Mouse (Mus musculus) urinary bladder, adult 18-20 months (tissue): ENCODE measurements around the gene Babam2.
A peak's percentile ranks its signal among the peaks of the same experiment; 100 is the strongest.
"Not testable (repeated sequence)": the region's sequence is repeated elsewhere in the genome, so short reads cannot be mapped to it uniquely, and the experiment has no call there.

Source experiments
- DNase-seq, 2 experiments: peaks; one replicate each; pipeline ENCODE4 v3.0.0; 2022; ENCODE audit warnings: low spot score in 2 of 2, mixed read lengths in 2 of 2

Gene Babam2

DNA sequence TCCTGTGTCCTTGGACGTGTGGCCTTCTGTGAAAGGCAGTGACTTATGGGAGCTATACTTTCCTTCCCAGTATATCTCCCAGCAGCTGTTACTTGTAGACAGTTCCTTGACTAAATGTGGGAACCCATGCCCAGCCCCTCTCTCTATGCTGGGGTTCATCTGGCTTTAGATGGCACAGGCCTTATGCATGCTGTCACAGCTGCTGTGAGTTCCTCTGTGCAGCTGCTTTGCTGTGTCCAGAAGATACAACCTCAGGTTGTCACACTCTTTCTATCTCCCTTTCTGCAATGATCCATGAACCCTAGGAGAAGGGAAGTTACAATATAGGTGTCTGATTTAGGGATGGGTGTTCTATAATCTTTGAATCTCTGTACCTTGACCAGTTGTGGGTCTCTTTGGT lies 132.1 kb downstream of the Babam2 start:
- no peak for DNase-seq

DNA sequence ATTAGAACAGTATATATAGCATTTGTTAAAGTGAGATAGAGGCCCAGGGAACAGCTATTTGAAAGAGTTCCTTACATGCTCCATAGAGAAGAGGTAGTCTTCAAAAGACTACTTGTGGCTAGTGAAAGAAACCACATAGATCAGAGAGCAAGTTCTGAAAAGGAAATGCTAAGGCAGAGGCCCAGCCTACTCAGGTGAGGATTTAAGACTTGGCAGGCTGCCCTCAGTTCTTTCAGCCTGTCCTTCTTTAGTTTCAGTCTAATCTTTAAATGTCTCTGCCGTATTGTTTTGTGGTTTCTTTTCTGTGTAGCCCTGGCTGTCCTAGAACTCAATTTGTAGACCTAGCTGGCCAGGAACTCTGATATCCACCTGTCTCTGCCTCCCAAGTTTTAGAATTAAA lies 134.1 kb downstream of the Babam2 start:
- no peak for DNase-seq

DNA sequence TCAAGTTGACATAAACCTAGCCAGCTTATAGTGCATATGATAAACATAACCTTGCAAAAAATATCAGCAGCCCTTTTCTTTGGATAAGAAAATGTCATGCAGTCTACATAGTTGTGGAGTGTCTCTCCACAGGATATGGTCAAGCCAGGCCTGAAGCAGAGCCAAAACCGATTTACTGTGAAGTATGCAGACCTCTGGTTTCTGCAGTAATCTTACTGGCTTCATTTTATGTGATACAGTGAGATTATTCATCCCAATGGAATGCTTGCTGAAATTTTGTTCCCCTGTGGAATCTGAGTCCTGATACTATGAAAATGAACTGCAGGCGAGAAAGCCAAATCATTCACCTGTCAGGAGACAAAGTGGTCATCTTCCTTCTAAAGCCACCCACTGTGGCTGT lies 138.2 kb downstream of the Babam2 start:
- DNase-seq: no peak

DNA sequence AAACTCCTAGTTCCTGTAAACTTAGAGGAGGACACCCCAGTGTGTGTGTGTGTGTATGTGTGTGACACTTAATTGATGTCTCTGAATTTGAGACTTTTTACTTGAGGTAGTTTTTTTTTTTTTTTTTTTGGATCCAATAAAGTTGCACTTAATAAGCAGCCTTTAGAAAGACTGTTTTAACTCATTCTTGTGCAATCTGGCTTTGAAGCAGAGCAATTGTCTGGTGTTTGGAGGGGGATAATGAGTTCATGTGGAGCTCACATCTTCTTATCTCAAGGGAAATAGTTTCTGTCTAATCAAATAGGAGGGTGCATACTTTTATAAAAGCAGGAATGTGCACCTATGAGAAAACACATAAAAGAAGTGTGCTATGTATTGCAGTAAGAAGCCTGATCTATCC lies 142.5 kb downstream of the Babam2 start:
- DNase-seq: no peak

DNA sequence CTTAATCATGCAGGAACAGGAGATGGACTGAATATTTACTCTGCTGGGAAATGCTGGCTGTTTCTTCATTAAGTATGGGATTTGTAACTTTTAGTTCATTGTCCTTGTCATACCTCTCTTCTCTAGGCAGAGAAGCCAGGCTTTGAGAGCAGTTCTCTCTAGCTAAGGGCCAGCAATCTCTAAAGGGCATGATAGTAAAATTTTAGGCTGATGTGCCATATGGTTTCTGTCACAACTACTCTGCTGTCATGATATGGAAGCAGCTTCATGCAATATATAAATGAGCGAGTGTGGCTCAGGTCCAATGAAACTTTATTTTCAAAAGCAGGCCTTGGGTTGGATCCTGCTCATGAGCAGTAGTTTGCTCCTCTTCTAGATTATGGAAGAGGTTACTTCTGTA lies 142.9 kb downstream of the Babam2 start:
- DNase-seq: no peak

DNA sequence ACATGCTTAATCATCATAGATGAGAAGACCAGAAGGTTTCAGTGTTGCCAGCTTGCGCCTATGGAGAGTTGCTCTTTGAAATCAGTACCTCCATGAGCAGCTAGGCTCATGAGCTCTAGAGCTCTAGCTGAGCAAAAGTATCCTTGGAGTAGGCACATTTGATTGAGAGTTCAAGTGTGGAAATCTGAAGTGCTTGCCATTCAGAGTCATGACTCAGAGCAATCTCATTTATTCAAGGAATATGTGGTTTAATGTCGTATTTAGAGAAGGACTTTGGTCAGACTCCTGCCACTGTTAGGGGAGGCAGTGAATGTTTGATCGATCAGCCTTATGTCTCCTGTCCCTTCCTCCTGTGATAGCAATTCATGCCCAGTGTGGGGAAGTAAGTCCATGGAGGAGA lies 147.4 kb downstream of the Babam2 start:
- no peak for DNase-seq

DNA sequence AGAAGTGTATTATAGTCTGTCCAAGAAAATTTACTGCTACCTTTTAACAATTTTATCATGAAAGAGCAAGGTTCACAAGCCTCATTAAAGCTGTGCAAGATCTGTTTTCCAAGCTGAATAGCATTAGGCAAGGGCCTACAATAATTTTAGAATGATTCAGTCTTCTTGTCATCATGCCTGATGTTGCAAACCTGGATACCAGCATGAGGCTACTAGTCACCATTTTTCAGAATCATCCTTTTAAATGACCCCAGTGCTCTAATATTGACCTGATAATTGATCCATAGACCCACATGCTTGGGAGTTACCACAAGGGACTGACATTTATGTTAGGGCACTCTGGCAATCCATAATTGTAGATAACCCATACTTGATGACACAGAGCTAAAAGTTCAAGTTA lies 149.5 kb downstream of the Babam2 start:
- DNase-seq: no peak

DNA sequence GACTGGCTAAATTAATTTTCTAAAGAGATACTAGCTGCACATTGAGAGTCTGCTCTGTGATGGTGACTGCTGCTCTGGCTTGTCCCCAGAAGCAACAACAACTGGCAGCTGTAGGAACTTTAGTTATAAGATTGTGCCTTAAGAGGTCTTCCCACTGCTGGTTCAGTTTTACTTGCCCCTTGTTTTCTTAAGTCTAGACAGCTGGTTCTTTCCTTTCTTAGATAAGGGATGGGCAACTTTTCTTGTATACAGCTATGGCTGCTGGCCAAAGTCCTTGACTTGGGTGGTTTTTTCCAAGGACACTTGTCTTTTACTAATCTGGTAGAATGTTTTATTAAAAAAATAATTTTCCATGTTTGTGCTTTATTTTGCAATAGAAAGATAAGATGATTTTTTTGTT lies 151.5 kb downstream of the Babam2 start:
- DNase-seq: no peak

DNA sequence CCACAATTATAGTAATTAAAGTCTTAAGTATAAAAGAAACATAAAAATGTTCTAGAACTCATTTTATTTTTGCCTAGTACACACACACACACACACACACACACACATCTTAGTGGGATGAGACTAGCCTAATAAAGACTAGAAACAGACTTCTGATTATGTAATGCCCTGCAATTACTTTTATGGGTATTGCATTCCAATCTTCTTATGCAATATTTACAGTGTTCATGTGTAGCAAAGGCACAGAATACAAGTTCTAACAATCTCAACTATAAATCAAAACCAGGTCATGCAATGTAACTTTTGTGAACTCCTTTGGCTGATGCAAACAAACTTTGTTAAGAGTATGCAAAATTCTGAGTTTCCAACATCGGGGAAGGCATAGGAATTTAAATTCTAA lies 155.3 kb downstream of the Babam2 start:
- DNase-seq: no peak

DNA sequence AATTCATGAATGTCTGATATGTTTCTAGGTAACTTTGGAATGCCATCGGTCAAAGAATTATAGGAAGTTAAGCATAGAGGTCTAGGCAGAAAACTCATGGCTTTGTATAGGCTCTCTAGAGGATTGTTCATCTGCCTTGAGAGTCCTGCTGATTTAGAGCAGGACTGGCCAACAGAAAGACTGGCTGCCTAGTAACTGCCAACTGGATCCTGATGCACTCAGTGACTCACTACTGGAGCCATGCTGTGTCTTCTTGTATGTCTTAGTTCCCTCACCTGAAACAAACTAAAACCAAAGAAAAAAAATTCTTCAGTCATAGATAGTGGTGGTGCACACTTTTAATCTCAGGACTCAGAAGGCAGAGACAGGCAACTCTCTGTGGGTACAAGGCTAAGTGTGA lies 156.3 kb downstream of the Babam2 start:
- no peak for DNase-seq

DNA sequence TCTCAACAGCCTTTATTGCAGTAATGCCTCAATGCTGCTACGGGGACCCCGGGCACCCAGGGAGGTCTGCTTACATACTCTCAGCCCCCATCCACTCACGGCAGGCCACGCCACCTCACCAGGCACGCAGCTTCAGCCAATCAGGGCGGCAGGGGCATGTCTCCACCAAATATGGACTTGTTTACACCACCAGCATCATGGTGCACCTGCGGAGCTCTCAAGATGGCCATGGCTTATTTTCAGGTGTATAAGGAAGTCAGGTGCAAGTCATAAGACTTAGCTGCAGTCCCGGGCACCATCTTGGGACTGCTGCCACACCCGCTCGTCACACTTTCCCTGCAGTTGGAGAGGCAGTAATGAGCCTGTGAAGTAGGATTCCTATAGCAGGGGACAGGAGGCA lies 161.4 kb downstream of the Babam2 start:
- not testable (repeated sequence) for DNase-seq

DNA sequence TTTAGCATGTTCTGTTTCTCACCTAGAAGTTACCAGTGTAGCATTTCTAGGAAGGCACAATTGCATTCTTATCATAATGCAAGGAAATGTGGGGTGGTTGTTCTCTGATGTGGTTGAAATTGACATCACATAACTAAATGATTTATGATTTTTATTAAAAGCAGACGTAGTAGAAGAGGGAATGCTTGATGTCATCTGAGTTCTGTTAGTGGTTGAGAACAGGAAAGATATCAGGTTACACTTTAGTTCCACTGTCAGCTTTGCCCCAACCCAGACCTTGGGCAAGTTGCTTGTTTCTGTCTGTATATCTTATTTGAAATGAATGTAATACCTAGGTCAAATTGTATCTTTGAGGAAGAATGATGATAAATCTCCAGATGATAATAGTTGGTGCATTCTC lies 162.9 kb downstream of the Babam2 start:
- no peak for DNase-seq

DNA sequence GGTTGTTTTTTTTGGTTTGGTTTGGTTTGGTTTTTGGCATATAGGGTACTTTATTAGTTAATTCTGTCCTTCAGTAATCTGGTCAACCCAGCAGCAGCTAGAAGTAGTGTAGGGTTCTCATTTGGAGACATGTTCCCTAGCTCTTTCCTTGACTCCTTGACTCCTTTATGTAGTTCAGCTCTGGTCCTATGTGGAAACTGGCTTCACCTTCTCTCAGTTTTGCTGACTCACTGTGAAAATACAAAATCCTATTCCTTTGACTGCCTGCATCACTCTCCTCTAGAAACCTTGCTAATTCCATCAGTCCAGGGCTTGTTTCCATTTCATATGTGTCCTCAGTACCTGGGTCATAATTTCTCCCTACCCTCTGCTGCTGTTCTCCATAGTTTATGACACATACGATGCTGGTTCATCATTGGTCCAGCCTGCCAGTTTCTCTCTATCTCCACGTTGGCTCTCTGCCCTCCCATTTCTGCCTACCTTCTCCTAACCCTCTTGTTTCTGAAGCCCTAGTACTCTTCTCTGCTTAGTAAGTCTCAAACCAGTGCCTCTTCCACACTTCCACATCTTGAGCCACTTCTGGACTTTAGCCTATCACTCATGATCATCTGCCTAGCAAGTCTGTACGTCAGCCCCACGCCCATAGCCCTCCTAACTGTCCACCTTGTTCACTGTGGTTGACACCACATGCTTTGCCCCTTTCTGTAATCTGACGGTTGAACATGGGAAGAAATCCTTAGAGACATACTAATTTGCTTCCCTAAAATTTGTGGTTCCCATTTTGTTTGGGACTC lies 163.5 kb downstream of the Babam2 start:
- no peak for DNase-seq

DNA sequence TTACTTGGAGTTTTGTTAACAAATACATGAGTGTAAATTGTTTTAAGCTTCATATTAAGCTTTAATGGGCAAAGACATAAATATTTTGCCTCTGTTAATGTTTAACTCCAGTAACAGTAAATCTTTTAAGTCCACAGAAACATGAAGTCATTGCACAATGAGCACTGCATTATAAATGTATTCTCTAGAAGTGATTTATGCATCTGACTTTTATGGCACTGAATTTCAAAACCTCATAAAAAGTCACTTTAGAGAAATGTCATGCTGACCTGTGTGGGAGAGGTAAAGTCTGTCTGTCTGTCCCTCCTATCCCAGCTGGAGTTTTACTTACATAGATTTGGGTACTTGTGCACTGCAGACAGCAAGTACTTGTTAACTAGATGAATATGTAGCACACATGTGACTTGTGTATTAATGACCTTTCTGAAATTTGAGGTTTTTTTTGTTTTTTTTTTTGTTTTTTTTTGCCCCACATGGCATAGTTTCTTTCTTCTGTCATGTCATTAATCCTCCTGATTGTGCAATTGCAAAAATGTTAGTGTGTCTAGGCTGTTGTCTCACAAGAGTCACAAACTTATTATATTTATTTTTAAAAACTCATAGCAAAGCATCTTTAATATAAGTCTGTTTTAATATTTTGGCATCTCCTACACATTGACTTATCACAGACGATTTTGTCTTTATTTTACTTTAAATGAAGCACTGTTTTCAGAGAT lies 165.4 kb downstream of the Babam2 start:
- DNase-seq: no peak

DNA sequence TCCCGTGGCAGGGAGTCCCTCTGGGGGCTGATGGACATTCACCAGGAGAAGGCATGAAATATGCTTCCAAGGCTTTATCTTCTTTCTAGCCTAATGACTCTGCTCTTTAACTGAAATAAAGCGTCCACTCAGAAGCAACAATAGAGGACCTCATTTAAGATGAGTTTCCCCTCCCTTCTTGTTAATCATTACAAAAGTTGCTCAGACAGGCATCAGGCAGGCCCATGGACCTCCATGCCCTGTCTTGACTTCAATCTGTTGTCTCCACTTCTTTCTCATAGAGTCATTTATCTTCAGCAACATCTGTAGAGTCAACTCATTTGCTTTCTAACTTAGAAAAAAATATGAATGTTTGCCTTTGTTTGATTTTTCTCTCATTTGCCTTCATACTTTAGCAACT lies 166.6 kb downstream of the Babam2 start:
- no peak for DNase-seq

DNA sequence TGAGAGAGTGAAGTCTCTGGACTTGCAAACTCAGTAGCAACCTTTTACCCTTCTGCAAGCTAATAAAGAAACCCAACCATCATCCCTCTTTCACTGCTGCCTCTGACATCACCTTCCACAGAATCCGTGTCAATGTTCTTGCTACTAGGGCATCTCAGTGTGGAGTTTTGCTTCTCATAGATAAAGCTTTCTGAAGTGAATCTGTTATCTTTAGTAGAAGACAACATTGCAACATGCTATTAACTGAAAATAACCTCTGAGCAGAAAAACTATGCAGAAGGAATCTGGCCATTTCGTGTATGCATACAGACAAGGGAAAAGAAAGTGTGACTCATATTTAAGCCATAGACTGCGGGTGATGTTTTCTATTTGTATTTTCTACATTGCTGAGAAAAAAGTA lies 168.6 kb downstream of the Babam2 start:
- no peak for DNase-seq

DNA sequence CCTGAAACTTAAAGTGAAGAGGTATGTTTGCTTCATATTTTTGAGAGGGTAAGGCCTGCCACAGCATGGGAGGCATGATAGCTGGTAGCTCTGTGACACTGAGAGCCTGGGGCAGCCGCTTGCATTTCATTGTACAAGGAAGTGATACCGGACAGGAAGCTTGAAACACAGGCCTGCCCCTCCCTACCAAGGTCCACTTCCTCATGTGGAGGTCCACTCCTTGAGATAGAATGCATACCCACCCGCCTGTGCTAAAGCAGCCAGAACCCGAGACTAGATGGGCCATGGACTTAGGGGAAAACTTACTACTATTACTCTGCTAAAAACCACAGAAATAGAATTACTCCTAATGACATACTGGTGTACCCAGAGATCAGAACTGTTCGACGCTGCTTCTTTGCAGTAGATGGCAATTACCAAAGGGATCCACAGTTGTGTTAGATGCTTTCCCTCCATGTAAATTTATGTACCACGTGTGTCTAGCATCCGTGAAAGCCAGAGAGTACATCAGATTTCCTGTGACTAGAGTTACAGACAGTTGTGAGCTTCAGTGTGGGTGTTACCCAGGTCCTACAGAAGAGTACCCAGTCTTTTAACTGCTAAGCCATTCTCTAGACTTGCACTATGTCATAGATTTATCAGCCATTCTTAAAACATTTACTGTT lies 173.5 kb downstream of the Babam2 start:
- DNase-seq: peak in 1 of 2 experiments; percentile 34

DNA sequence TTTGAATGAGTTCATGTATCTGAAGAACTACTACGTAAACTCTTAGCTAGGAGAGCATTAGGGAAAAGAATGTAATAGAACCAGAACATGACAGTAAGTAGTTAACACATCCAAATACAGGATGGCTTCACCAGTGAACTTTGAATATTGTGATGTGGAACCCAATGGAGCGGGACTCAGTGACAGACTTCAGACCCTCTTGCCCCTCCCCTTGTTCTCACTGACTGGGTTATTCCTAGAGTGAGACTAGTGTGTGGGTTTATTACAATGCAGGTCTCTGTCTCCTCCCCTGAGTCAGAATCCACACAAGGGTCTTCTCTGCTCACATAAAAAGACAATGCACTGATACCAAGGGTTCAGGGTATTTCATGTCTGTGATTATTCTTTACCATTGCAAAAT lies 175.8 kb downstream of the Babam2 start:
- no peak for DNase-seq

DNA sequence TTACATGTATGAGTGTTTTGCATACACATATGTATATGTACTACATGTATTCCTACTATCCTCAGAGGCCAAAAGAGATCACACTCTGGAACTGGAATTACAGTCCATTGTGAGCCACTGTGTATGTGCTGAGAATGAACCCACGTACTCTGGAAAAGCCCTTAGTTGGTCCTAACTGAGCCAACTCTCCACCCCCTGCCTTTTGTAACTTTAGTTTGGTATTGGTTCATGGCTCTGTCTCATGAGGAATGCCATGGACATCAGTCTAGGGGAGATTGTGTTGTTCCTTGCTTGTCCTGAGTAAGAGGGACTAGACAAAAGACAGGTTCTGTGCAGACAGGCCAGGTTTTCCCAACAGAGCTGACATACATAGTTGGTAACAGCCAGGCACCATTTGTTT lies 177.1 kb downstream of the Babam2 start:
- DNase-seq: no peak

DNA sequence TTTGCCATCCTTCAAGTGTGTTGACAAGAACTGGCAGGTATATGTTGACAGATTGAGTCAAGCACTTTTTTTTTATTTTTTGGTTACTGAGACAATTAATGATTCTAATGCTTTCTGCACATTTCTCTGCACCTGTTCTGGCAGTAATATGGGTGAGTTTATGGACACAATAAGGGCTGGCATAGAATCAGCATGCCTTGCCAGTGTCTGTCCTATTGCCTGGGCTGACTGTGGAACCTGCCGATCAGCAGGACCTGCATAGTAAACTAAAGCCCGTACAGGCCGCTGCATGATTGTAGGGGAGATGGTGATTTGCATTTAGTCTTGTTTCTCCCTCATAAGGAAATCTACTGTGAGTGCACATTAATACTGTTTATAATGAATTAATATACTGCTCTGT lies 178.0 kb downstream of the Babam2 start:
- no peak for DNase-seq

DNA sequence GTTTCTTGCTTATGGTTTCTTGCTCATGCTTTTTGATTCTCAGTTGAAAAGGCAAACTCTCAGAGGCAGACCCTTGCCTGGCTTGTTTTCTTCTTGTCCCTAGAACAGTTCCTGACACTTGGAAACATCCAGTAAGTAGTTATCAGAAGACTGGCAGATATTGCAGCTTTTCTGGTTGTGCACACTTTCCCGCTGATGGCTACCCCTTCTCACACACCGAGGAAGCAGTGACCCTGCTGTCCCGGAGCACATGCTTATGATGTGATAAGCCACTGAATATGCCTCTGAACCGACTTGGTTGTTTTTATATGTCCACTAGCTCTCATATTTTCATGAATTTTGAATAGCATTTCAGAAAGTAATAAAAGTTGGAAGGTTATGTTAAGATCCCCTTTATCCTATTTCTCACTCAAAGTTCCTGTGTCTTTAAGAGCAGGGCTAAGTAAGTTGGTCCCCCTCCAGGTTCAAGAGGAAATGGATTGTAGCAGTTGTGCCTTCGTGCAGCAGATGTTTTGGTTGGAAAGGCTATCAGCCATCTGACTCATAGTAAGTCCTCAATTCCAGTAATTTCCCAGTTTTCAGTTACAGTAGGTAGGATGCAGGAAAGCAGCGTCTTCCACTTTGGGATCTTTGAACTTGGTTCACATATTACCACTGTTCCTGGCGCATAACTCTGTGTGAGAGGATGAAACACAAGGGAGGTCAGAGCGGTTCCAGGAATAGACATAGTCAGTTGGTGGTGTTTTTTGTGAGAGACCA lies 178.9 kb downstream of the Babam2 start:
- DNase-seq: no peak

DNA sequence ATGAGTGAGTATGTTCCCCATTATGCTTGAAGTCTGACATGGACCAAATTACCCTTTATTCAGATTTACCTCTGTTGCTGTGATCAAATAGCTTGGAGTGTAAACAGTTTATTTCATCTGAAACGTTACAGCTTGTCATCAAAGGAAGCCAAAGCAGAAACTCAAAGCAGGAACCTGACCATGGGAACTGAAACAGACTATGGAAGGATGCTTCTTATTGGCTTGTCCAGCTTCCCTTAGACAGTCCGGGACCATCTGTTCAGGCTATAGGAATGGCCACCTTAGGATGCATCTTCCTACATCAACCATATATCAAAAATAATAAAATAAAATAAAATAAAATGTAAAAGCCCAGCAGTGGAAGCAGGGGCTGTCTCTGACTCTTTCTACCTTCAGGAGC lies 183.0 kb downstream of the Babam2 start:
- no peak for DNase-seq
